Mouse (Mus musculus) thymus, postnatal 10 days (tissue): ENCODE results near the gene Oas2.

Experiments
- DNase-seq, 2 experiments: peaks; one replicate each; pipeline ENCODE4 v3.0.0; 2021; ENCODE audit warnings: low spot score in 2 of 2

Gene Oas2

GRCm38 (mm10) chr5:120732740-120733139 lies 16.9 kb downstream of the Oas2 start:
- no peak for DNase-seq

GRCm38 (mm10) chr5:120729319-120729718 lies 20.3 kb downstream of the Oas2 start:
- no peak for DNase-seq

- DNase-seq, result no peak
Observed at GRCm38 (mm10) chr5:120725811-120726455, 23.7 kb downstream of the Oas2 start.

GRCm38 (mm10) chr5:120721005-120721404 lies 28.6 kb downstream of the Oas2 start:
- no peak for DNase-seq

- DNase-seq, result no peak
Observed at GRCm38 (mm10) chr5:120718600-120719378, 30.9 kb downstream of the Oas2 start.

- no peak for DNase-seq
Observed at GRCm38 (mm10) chr5:120717136-120717535, 32.5 kb downstream of the Oas2 start.

- peak; percentile 69 to 90 for DNase-seq
Observed at GRCm38 (mm10) chr5:120714314-120714713, 35.3 kb downstream of the Oas2 start.

GRCm38 (mm10) chr5:120712721-120713120 lies 36.9 kb downstream of the Oas2 start:
- DNase-seq, result no peak

- DNase-seq, result no peak
Observed at GRCm38 (mm10) chr5:120711827-120712226, 37.8 kb downstream of the Oas2 start, which contains the start of gene Dtx1. Gene Dtx1 (minus strand): TSS chr5:120711927.

GRCm38 (mm10) chr5:120711416-120711815 lies 38.2 kb downstream of the Oas2 start:
- peak; percentile 47 to 64 for DNase-seq

GRCm38 (mm10) chr5:120710826-120711248 lies 38.8 kb downstream of the Oas2 start:
- no peak for DNase-seq

GRCm38 (mm10) chr5:120710161-120710825 lies 39.4 kb downstream of the Oas2 start:
- DNase-seq, result peak in 1 of 2 experiments; percentile 24

- DNase-seq, result no peak
Observed at GRCm38 (mm10) chr5:120706976-120707375, 42.7 kb downstream of the Oas2 start.

- DNase-seq, result no peak
Observed at GRCm38 (mm10) chr5:120706541-120706940, 43.1 kb downstream of the Oas2 start.

GRCm38 (mm10) chr5:120704421-120704820 lies 45.2 kb downstream of the Oas2 start:
- DNase-seq, result no peak

GRCm38 (mm10) chr5:120703660-120704059 lies 46.0 kb downstream of the Oas2 start:
- no peak for DNase-seq

GRCm38 (mm10) chr5:120702969-120703368 lies 46.7 kb downstream of the Oas2 start:
- no peak for DNase-seq

GRCm38 (mm10) chr5:120702421-120702820 lies 47.2 kb downstream of the Oas2 start:
- DNase-seq, result no peak

- DNase-seq, result no peak
Observed at GRCm38 (mm10) chr5:120700996-120701790, 48.5 kb downstream of the Oas2 start.

- no peak for DNase-seq
Observed at GRCm38 (mm10) chr5:120698801-120699391, 50.8 kb downstream of the Oas2 start.

- DNase-seq, result no peak
Observed at GRCm38 (mm10) chr5:120698181-120698580, 51.5 kb downstream of the Oas2 start.
